8 mouse cellular contexts compared by ENCODE assay signal in the genomic region with DNA sequence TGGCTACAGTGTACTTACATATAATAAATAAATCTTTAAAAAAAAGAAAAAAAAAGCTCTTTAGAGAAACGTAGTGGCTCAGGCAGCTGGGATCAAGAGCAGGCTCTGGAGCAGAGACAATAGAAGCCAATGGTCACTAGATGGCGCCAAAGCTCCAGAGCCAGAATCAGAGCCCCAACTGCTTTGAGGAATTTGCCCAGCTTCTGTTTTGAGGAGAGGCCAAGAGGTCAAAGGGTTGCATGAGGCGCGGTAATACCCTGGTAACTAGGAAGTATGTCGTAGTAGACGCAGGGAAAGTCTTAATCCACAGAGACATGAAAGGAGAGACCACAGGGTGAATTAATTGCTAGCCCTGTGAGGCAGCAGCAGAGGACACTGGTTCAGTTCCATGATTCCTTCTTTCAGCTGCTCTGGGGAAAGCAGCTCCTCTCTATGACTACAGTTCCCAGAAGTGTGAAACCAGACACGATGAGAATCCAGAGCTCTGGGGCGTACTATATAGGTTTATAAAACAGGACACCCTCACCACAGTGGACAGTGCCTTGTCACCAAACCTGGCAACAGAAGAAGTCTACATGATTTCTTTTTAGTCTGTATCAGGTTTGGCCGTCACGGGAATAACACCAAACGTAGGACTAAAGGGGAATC. TPM values are rescaled to one million over a fixed set of nuclear protein-coding genes. Genes with fewer than 3 reads are reported as not detected.
DNase-seq lines count a peak whose midpoint lies in the region; ATAC-seq and TF ChIP-seq lines count a peak whose summit lies in the region.

No protein-coding gene starts in this region.

- peak; percentile 93 for TF ChIP-seq CTCF in E14TG2a.4 (conservative IDR thresholded peaks at IDR 0.05; ENCODE audit: low read length)
- peak; percentile 89 for TF ChIP-seq CTCF in lung, adult 2 months (IDR thresholded peaks at IDR 0.05; ENCODE audit: insufficient read depth, low read length)

- intact Hi-C loops in heart, postnatal 10 days (cut with DNase I) = loop anchor here (1.0 to 10.0 kb wide), 4 partner anchors 73 to 405 kb away; a partner anchor contains a TSS

- ATAC-seq in erythroid progenitor cell, adult 5-6 weeks (replicated peaks; ENCODE audit: low FRiP score, poor library complexity, severe bottlenecking) = peak; percentile 41; the same call in 1 of the 2 replicates

- no peak for TF ChIP-seq POLR2A in lung, adult 2 months (IDR thresholded peaks at IDR 0.05; ENCODE audit: borderline replicate concordance, extremely low read depth, low read depth, low read length)

- DNase-seq in brain, adult 2 months (ENCODE audit: low read depth, low spot score) = peak; percentile 76
- peak; percentile 79 to 91 for DNase-seq in heart, postnatal 10 days
- DNase-seq in large intestine, adult 2 months (ENCODE audit: low read depth, low spot score) = peak; percentile 55
- DNase-seq in lung, adult 2 months = peak; percentile 62
- DNase-seq in ovary, postnatal 10 days (ENCODE audit: low spot score) = peak; percentile 38
- peak; percentile 73 for DNase-seq in thymus, postnatal 0 days (ENCODE audit: low spot score)

- H3K27me3 ChIP-seq in E14TG2a.4 (ENCODE audit: insufficient read depth, low read length) = no peaks in the 10 kb centered on the region

- peaks cover 56% of the 10 kb centered on the region for H3K4me1 ChIP-seq in E14TG2a.4 (replicated peaks; ENCODE audit: low read depth, low read length)
- no peaks in the 10 kb centered on the region for H3K4me1 ChIP-seq in lung, adult 2 months (ENCODE audit: control insufficient read depth, insufficient read depth, low read length)

- H3K36me3 ChIP-seq in E14TG2a.4 (ENCODE audit: insufficient read depth, low read length) = peaks cover 61% of the 10 kb centered on the region

- no peak overlapping the region for H3K4me3 ChIP-seq in E14TG2a.4 (replicated peaks; ENCODE audit: low read length)
- no peak overlapping the region for H3K4me3 ChIP-seq in lung, adult 2 months (replicated peaks; ENCODE audit: extremely low read depth, low read depth, low read length)

- no peaks in the 10 kb centered on the region for H3K9me3 ChIP-seq in E14TG2a.4 (ENCODE audit: low read length)

- 29% methylated on average over 11 of the region's 11 CpGs for WGBS in large intestine, adult 2 months
- WGBS in lung, adult 2 months = 29% methylated on average over 11 of the region's 11 CpGs

RNA-seq across cellular contexts. Expression of a gene that starts 27.9 kb away (rescaled TPM):
- total RNA-seq in erythroid progenitor cell, adult 5-6 weeks (2015; ENCODE audit: low replicate concordance) = not detected in 2 replicates
- total RNA-seq in erythroid progenitor cell, adult 5-6 weeks (2017; ENCODE audit: low replicate concordance) = not detected in 2 replicates
- not detected for total RNA-seq in heart, postnatal 10 days (2021)
- 0.11 and 0.14 TPM in 2 replicates for polyA plus RNA-seq in large intestine, adult 2 months (2012; rRNA removed)
- polyA plus RNA-seq in lung, adult 2 months (2012; rRNA removed) = 3.8 and 4.1 TPM in 2 replicates
- 680 and 1,001 TPM in 2 replicates for polyA plus RNA-seq in thymus, postnatal 0 days (2015; fragmentation: Nextera tagmentation; extraction: Ambion mirVana)

RNA-seq across cellular contexts. Expression of a gene that starts 52.2 kb away (rescaled TPM):
- total RNA-seq in erythroid progenitor cell, adult 5-6 weeks (2015; ENCODE audit: low replicate concordance) = 23.9 and 33.9 TPM in 2 replicates
- total RNA-seq in erythroid progenitor cell, adult 5-6 weeks (2017; ENCODE audit: low replicate concordance) = 11.9 and 24.0 TPM in 2 replicates
- 10 to 100 TPM; 22.3 to 32.7 TPM for total RNA-seq in heart, postnatal 10 days (2021)
- 58.0 and 161 TPM in 2 replicates for polyA plus RNA-seq in large intestine, adult 2 months (2012; rRNA removed)
- 19.0 and 29.2 TPM in 2 replicates for polyA plus RNA-seq in lung, adult 2 months (2012; rRNA removed)
- polyA plus RNA-seq in thymus, postnatal 0 days (2015; fragmentation: Nextera tagmentation; extraction: Ambion mirVana) = 95.2 and 111 TPM in 2 replicates

Comparison
In these comparisons a context has a peak if more than half of its experiments do, and no peak if none do; other contexts are left out.
1. RNA of a gene that starts 27.9 kb away (polyA plus RNA-seq): 680 to 1,001 TPM in thymus, postnatal 0 days; 3.8 to 4.1 TPM in lung, adult 2 months and 0.11 to 0.14 TPM in large intestine, adult 2 months; every median in the first group is over 100 times any median in the second.
2. Peak in every context shown above with its lines, with median percentiles within 50 percentile points of each other: DNase-seq.